Mouse (Mus musculus) monocyte, adult 2 months (primary cell): ENCODE measurements around the gene Cers2.

ENCODE experiments used
- DNase-seq, 2 experiments: peaks; one replicate each; pipeline ENCODE4 v3.0.0; 2022; ENCODE audit warnings: low spot score in 2 of 2, low read depth in 1 of 2

The Cers2 gene

DNA sequence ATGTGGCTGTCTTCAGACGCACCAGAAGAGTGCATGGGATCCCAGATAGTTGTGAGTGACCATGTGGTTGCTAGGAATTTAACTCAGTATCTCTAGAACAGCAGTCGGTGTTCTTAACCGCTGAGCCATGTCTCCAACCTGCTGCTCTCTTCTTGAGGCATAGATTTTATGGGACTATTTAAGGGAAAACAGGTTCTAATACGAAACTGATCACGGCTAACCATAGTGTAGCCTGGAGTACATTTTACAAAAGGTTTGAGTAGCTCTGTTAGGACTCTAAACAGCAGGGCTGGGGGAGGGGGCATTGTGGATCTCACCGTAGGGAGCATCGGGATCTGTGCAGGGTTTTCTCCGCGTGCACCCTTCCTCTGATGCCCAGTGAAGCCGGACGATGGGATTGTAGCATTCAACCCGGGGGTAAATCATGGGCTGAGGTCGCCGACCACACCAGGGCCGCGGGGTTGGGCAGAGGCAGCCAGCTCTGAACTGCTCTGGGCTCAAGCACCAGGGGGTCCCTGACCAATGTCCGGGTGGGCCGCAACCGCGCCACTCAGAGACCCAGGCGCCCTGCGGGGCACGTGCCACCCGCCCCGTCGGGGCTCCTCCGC lies at the start of gene Cers2:
Cers2 (plus strand) TSS at position 306 of the 608 bp plus-strand sequence.
- DNase-seq: no peak

- no peak for DNase-seq
These were observed 48.5 kb upstream of the Cers2 start for GRCm38 (mm10) chr3:95266052-95266451.

DNA sequence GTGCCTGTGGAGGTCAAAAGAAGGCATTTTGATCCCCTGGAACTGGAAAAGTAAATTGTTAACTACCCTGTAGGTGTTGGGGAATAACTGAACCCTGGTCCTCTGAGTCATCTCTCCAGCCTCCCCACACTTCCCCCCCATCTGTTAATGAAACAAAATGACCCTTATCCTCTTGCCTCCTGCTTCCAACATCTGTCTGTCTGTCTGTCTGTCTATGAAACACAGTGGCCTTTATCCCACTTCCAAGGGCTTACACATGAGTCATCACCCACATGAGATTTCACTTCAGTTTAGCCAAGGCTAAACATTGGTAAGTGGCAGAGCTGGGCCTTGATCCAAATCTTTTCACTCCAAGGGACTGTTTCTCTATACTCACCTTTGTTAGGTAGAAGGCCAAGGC lies 46.7 kb upstream of the Cers2 start:
- no peak for DNase-seq

DNA sequence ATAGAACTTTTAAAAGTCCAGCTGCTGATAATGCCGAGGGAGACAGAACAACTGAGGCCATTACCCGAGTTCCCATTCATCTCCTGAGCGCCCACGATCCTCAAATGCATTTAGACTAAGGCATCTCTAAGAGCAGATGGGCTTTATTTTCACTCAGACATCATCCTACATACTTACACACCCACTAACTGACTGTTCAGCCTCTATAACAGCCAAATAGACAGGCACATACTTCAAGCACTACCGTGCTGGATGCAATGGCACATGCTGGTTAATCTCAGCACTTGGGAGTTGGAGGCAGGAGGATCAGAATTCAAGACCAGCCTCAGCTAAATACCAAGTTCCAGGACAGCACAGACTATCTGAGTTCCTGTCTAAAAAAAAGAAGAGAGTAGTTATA lies 44.8 kb upstream of the Cers2 start:
- no peak for DNase-seq

- no peak for DNase-seq
These were observed 43.7 kb upstream of the Cers2 start for GRCm38 (mm10) chr3:95270766-95271364.

- no peak for DNase-seq
These were observed 41.1 kb upstream of the Cers2 start for GRCm38 (mm10) chr3:95273471-95273870.

GRCm38 (mm10) chr3:95274453-95274852 lies 40.1 kb upstream of the Cers2 start:
- DNase-seq: no peak

DNA sequence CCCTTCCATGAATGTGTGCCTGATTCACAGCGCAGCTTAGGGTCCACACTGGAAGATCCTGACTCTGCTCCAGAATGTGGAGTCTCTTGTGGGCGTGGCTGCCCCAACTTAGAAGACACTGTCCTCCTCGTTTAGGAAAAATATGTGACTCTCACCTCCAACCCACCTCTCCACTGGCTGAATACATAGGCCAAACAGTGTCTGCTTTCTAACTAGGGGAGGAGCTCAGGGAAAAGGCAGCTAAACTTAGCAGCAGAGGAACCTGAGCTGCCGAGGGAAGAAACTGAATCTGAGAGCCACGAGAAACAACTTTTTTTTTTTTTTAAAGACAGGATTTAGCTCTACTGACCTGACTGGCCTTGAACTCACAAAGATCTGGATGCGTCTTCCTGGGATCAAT lies 39.4 kb upstream of the Cers2 start:
- DNase-seq: no peak

GRCm38 (mm10) chr3:95276428-95276934 lies 38.1 kb upstream of the Cers2 start:
- no peak for DNase-seq

DNA sequence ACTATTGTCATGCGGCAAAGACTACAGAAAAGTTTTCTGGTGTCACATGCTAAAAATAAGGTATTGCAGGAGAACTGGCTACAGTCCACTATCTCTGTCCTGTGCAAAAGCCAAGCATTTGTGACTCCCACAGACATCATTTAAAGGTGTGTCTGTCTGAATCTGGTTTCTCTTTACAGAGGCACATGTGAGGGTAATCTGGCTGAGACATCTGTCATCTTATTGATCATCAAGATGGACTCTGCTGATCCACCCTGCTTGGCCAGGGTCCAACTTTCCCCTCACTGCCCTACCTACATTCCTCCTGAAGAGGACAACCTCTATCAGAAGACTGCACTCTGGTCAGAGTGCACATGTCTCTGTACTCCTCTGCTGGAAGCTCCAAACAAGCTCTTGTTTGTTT lies 37.4 kb upstream of the Cers2 start:
- no peak for DNase-seq

- DNase-seq: no peak
These were observed 33.8 kb upstream of the Cers2 start for GRCm38 (mm10) chr3:95280747-95281146.

GRCm38 (mm10) chr3:95281216-95282126 lies 33.1 kb upstream of the Cers2 start, which contains the start of the genes Mindy1 and Prune1:
Mindy1 (plus strand) TSS chr3:95281345.
Prune1 (minus strand) TSS chr3:95282076.
- peak; percentile 95 to 96 for DNase-seq

- DNase-seq: peak; percentile 37 to 50
These were observed 32.2 kb upstream of the Cers2 start for GRCm38 (mm10) chr3:95282381-95282864.

DNA sequence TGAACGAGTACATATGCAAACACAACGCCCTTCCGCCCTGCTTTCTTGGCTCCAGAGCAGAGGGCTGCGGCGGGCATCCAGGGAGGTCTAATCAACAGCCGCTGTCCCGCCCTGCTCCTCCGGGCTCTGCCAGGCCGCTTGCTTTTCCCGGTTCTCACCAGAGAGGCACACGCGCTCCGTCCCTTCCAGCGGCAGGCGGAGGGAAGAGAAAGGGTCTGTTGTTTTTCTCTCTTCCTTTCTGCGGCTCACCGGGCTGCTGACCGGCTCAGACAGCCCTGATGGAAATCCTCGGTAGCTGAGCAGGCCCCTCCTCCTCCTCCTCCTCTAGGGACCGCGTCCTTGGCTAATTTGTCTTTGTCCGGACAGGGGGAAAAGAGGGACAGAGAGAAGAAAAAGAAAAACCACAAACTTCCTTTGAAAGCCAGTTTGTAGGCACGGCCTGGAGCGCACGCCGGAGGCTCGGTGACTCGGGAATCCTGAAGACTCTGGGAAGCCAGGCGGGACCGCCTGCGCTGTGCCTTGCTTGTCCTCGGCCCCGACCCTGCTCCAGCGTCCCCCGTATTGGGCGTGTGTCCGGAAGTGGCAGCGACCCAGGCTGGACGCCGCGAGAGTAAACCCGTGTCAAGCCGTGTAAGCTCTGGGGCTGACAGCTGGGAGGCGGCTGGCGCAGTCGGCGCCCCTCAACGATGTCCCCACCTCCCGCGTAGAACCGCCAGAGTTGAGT lies 31.6 kb upstream of the Cers2 start:
- peak; percentile 39 to 46 for DNase-seq

- DNase-seq: no peak
These were observed 31.0 kb upstream of the Cers2 start for GRCm38 (mm10) chr3:95283589-95283941.

GRCm38 (mm10) chr3:95284062-95284461 lies 30.5 kb upstream of the Cers2 start:
- no peak for DNase-seq

GRCm38 (mm10) chr3:95284501-95285281 lies 29.9 kb upstream of the Cers2 start:
- DNase-seq: no peak

- no peak for DNase-seq
These were observed 29.2 kb upstream of the Cers2 start for GRCm38 (mm10) chr3:95285390-95285789.

DNA sequence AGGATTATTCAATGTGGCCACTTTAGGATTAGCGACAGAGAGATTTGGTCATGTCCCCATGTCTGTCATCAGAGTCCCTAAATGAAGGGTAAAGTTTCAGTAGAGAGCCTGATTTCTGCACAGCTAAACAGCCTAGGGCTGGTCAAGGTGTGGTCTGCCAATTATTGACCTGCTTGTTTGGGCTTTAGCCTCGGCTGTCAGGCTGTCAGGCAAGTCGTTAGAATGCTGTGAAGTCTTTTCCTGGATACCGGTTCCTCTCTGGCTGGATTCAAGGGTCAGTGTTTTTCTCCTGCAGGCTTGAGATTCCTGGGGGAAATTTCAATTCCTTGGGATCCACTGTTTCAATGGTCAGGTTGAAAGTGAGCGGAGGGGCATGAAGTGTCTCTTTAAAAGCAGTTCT lies 28.6 kb upstream of the Cers2 start:
- no peak for DNase-seq

DNA sequence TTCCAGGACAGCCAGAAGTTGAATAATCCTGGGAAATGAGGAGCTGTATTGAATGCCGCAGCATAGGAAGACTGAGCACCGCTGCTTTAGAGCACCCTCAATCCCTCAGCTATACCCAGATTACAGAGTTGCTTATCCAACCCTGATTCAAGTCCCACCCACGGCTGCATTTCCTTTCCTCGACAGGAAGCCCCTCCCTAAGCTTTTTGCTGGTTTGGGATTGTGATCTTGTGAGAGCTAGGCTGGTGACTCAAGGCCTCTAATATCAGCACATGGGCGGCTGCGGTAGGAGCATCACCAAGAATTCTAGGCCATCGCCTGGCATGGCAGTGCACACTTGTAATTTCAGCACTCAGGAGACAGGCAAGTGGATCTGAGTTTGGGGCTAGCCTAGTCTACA lies 28.1 kb upstream of the Cers2 start:
- DNase-seq: no peak
